Mouse (Mus musculus) lung, adult 2 months (tissue): ENCODE results near the gene Tiam1. TPM values are rescaled to one million over a fixed set of nuclear protein-coding genes. Genes with fewer than 3 reads are reported as not detected.

ENCODE experiments used
- DNase-seq: peaks from one replicate; pipeline ENCODE4 v3.0.0; 2022
- H3K4me1 ChIP-seq: fragments of 200-500 bp; 2 replicates; pipeline ENCODE4 v1.6.1; 2011; ENCODE audit warnings: low read length; ENCODE audit not compliant: control insufficient read depth, insufficient read depth
- H3K4me3 ChIP-seq: fragments of 200-500 bp; replicated peaks from 2 replicates; pipeline ENCODE3; 2011; ENCODE audit warnings: low read depth, mild to moderate bottlenecking, control low read depth, low read length; ENCODE audit errors: extremely low read depth
- CTCF ChIP-seq: fragments of 200-500 bp; IDR thresholded peaks from 2 replicates; pipeline ENCODE4 v1.5.1; 2011; ENCODE audit warnings: mild to moderate bottlenecking, low read length, control low read depth; ENCODE audit not compliant: insufficient read depth
- POLR2A ChIP-seq: fragments of 200-500 bp; IDR thresholded peaks from 2 replicates; pipeline ENCODE4 v1.6.1; 2011; ENCODE audit warnings: low read depth, mild to moderate bottlenecking, control low read depth, low read length, borderline replicate concordance; ENCODE audit errors: extremely low read depth
- WGBS: fragments of 180-500 bp; shearing (Covaris S2); methylation state at CpG from one replicate; pipeline ENCODE4 v1.1.7; 2018; 5-methylcytosine and 5-hydroxymethylcytosine counted together
- polyA plus RNA-seq: library from polyadenylated mRNA; depleted of rRNA; stranded (reverse); fragments of >200 nt; gene quantifications from 2 replicates; pipeline ENCODE4 v1.2.3, GENCODE M21; 2012

Tiam1 gene
- polyA plus RNA-seq, 1 experiment, result 14.6 TPM

DNA sequence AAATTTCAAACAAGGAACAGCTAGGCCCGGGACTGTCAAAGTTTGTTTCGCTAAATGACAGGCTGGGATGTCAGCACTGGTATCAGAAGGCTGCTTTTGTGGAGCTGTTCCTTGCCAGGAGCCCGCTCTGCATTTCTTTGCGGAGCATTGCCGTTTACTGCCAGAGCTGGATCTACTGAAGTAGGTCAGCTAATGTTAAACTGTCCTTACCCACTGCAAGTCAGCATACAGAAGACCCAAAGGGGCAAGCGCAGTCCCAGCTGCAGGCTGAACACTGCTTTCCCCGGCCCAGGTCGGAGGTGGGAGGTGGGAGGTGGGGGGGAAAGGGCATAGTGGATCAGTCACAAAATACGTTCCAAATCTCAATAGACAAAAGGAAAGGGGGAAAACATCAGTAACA lies 326.3 kb downstream of the Tiam1 start:
- WGBS, result 31% methylated on average over 9 of the region's 9 CpGs
- DNase-seq, result no peak
- H3K4me1 ChIP-seq, result peaks cover 6% of the 10 kb centered on the region
- H3K4me3 ChIP-seq, result peak overlapping the region; percentile 46
- no peak for TF ChIP-seq CTCF
- no peak for TF ChIP-seq POLR2A

DNA sequence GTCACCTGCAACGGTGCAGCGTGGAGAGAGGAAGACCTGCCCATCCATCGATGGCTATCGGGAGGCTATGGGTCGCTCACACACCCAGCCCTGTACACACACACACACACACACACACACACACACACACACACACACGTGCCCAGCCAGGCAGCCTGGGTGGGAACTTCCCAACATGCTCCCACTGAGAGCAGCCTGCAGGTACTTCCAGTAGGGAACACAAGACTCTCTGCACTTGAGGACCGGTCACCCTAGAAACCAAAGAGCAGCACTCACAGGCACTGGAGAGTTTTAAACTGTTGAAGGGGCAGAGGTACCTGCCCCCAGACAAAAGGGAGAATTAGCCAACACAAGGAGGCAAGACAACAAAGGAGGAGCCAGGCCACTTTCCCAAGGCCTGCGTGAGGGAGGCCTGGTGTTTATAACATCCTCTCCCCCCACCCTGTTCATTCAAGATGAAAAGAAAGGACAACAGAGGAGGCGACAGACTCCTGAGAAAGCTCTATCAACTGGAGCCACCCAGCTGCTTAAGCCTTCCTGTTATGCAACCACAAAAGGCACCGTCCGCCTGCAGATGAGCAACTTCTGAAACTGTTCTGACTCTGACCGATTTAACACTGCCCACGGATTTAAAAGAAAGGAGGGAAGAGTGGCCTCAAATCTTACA lies 326.9 kb downstream of the Tiam1 start:
- no peak for TF ChIP-seq CTCF
- no peak for TF ChIP-seq POLR2A
- peak; percentile 14 for DNase-seq
- Histone ChIP-seq H3K4me1 (peaks cover 6% of the 10 kb centered on the region), H3K4me3 (no peak overlapping the region)
- 23% methylated on average over 13 of the region's 13 CpGs for WGBS

DNA sequence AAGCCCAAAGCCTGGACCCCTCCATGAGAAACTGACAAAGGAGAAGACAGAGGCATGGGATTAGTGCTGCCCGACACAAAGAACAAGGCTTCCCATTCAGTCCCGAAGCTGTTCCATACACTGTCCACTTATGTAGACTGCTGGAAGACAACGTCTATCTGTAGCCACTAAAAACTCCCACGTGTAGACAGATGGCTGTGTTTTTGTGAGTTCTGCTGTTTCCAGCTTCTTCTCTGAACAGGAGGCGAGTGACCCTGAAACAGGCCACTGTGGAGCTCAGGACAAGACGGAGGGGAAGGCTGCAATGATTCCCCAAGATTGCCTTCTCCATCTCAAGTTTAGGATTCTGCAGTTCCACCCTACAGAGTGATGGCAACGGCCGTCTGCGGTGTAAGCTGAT lies 330.0 kb downstream of the Tiam1 start:
- H3K4me3 ChIP-seq, result no peak overlapping the region
- DNase-seq, result no peak
- 88% methylated on average over 9 of the region's 9 CpGs for WGBS
- H3K4me1 ChIP-seq, result peaks cover 9% of the 10 kb centered on the region
- TF ChIP-seq CTCF (no peak), POLR2A (no peak)

DNA sequence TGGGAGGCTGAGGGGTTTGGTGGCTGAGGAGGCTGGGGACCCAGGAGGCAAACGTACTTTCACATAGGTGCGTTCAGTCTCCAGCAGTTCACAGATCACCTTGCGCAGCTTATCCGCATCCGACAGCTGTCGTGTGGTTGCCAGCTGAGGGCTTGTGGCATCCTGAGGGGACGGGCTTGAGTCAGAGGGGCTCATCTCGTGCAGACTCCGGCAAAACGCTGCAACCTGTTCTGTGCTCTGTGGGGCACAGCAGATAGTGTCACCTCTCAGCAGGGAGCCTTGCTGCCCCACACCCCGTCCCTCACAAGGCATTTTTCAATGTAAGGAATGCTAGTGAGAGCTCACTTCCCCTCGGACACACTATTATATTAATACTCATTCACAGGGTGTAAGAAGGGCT lies 330.7 kb downstream of the Tiam1 start:
- H3K4me1 ChIP-seq, result peaks cover 9% of the 10 kb centered on the region
- 87% methylated on average over 12 of the region's 12 CpGs for WGBS

DNA sequence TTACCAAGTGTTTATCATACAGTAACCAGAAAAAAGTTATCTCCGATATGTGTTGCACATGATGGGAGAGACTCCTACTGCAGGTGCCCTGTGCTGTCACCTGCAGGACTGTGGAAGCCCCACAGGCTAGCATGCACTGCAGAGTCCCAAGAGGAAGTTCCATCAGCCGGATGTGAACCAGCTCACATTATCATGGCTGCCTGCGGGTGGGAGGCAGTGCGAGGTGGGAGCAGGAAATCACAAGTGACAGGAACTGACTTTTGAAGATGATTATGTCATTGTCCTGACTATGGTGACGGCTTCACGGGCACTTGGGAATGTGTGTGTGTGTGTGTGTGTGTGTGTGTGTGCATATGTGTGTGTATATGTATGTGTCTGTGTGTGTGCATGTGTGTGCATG lies 333.2 kb downstream of the Tiam1 start:
- no peak for DNase-seq
- 60% methylated on average over 6 of the region's 6 CpGs for WGBS
- Histone ChIP-seq H3K4me3 (no peak overlapping the region), H3K4me1 (peaks cover 3% of the 10 kb centered on the region; the same call in 1 of the 2 replicates)
- no peak for TF ChIP-seq POLR2A
- TF ChIP-seq CTCF, result no peak

More for the DNA sequence above, 330.7 kb downstream of the Tiam1 start:
- no peak for DNase-seq
- no peak overlapping the region for H3K4me3 ChIP-seq
- TF ChIP-seq CTCF, result no peak
- TF ChIP-seq POLR2A, result no peak

DNA sequence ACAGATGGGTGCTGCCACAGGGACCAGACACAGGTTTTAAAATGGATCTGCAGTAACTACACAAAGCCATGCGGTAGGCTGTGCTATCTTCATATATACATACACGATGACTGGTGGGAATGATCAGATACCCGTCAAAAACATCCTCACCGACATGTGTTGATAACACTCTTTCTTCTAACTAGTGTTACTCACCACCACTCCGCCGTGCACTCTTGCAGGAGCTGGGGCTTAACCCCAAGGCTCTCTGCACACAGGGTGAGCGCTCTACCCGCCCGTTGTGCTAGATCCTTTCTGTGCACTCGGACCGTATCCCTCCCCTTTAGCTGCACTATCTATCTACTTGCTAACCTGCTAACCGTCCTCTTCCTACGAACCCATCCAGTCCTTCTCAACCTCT lies 335.4 kb downstream of the Tiam1 start:
- WGBS, result 50% methylated on average over 13 of the region's 13 CpGs
- TF ChIP-seq POLR2A, result no peak
- no peak for TF ChIP-seq CTCF
- no peak for DNase-seq

DNA sequence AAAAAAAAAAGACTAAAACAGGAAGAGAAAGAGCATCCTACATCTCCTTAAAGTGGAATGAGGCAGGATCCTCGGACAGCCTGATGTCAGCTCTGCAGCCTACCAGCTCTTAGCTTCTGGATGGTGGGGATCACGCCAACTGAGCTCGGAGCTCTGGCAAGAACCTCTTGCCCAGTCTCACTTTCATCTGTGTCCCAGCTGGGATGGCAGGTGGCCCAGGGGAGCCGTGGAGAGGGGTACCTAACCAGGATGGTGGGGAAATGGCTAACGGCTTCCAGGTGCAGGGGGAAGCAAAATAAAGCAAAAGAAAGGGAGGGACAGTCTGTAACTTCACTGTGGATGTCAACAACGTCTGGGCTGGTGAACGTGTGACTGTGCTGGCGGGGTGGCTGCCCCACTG lies 337.6 kb downstream of the Tiam1 start:
- Histone ChIP-seq H3K4me1 (0 out of 2 replicates have a peak, but pooled peaks cover 3% of the 10 kb centered on the region), H3K4me3 (no peak overlapping the region)
- WGBS, result 72% methylated on average over 8 of the region's 8 CpGs
- no peak for TF ChIP-seq CTCF
- TF ChIP-seq POLR2A, result no peak
- DNase-seq, result no peak

More for the DNA sequence above, 335.4 kb downstream of the Tiam1 start:
- Histone ChIP-seq H3K4me1 (0 out of 2 replicates have a peak, but pooled peaks cover 3% of the 10 kb centered on the region), H3K4me3 (no peak overlapping the region)

DNA sequence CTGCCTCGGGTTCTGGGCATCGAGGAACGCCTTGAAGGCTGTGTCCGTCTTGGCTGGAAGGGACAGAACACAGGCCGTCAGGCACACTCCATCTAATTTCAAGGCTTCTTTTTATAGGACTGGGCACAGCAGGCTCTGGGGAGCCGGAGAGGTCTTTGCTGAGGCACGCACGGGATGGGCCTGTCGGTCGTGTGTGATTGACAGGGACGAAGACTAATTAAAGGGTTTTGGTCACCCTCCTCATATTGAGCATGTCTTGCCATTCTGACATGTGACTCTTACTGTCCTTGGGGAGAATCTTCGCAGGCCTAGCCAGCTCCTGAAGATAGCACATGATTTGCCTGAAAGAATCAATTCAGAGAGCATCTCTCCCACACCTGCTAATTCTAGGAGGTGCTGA lies 338.4 kb downstream of the Tiam1 start:
- H3K4me1 ChIP-seq, result 0 out of 2 replicates have a peak, but pooled peaks cover 3% of the 10 kb centered on the region
- WGBS, result 94% methylated on average over 12 of the region's 12 CpGs
- no peak overlapping the region for H3K4me3 ChIP-seq
- TF ChIP-seq CTCF (no peak), POLR2A (no peak)
- DNase-seq, result no peak

DNA sequence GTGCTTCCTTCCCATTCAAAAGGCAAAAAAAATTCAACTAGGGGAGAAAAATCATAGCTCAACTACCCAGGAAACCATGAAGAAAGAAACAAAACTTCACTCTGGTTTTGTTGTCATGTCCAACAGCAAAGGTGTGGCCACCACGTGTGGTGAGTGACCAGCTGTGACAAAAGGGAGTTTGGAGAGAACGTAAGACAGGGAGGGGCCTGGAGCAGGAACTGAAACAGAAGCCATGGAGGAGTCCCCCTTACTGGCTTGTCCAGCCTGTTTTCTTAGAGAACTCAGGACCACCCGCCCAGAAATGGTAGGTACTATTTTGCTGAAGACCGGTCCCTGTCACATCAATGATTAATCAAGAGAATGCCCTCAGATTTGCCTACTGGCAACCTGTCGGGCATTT lies 342.1 kb downstream of the Tiam1 start:
- no peak for DNase-seq
- TF ChIP-seq POLR2A, result no peak
- TF ChIP-seq CTCF, result no peak
- no peak overlapping the region for H3K4me3 ChIP-seq
- WGBS, result 75% methylated on average over 5 of the region's 5 CpGs
- H3K4me1 ChIP-seq, result no peaks in the 10 kb centered on the region

DNA sequence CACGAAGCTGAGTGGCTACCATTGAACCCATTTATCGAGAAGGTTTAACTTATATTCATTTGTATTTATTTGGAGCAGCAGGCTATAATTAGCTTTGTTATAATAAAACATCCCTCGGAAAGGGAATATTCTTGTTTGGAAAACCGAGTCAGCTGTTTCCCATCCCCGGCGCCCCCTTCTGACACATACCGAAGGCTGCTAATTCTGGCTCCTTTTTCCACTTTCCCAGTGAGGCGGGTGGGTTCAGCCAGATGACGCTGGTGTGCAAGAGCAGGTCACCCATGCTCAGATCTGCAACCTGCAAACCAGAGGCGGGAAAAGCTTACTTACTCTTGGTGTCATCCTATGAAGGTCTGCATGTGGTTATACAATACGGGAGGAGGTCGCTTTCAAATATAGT lies 343.8 kb downstream of the Tiam1 start:
- peak; percentile 15 for DNase-seq
- TF ChIP-seq POLR2A (no peak), CTCF (no peak)

DNA sequence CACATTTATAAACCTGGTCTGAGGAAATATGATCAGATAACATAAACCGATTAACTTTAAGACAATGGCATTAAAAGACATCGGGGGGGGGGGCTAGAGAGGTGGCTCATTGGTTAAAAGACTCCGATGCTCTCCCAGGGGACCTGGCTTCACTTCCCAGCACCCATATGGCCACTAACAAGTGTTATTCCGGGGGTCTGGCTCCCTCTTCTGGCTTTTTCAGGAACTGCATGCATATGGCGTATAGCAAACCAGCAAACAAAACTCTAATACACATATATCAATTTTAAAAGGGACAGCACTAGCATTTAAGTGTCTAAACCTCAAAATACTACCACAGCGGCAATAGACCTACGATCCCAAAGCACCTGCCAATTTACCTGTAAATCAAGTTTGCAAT lies 347.0 kb downstream of the Tiam1 start:
- no peaks in the 10 kb centered on the region for H3K4me1 ChIP-seq
- WGBS, result 85% methylated on average over 7 of the region's 7 CpGs
- DNase-seq, result no peak

More for the DNA sequence above, 343.8 kb downstream of the Tiam1 start:
- no peaks in the 10 kb centered on the region for H3K4me1 ChIP-seq
- WGBS, result 51% methylated on average over 12 of the region's 12 CpGs
- H3K4me3 ChIP-seq, result no peak overlapping the region

More for the DNA sequence above, 347.0 kb downstream of the Tiam1 start:
- TF ChIP-seq POLR2A (no peak), CTCF (no peak)
- H3K4me3 ChIP-seq, result no peak overlapping the region
